Mouse (Mus musculus) neural tube, embryonic 12.5 days (tissue): ENCODE results near the gene Mapk8. TPM values are rescaled to one million over a fixed set of nuclear protein-coding genes. Genes with fewer than 3 reads are reported as not detected.

ENCODE experiments used
- ATAC-seq: fragments of 200-750 bp; cut with Nextera tagmentation; 2 replicates; pipeline ENCODE4 v1.8.0; 2017; ENCODE audit warnings: low read depth, mild to moderate bottlenecking, moderate TSS enrichment, moderate library complexity; ENCODE audit not compliant: low FRiP score
- H3K27ac ChIP-seq: fragments of 300-500 bp; sonication (generic); 2 replicates; pipeline ENCODE4 v1.5.1; 2016
- H3K27me3 ChIP-seq: fragments of 300-500 bp; sonication (generic); replicated peaks from 2 replicates; pipeline ENCODE4 v1.6.1; 2016; ENCODE audit warnings: mild to moderate bottlenecking
- H3K36me3 ChIP-seq: fragments of 300-500 bp; sonication (generic); 2 replicates; pipeline ENCODE4 v1.6.1; 2016; ENCODE audit warnings: mild to moderate bottlenecking
- H3K4me1 ChIP-seq: fragments of 300-500 bp; sonication (generic); 2 replicates; pipeline ENCODE4 v1.6.1; 2016
- H3K4me2 ChIP-seq: fragments of 300-500 bp; sonication (generic); replicated peaks from 2 replicates; pipeline ENCODE4 v1.6.1; 2016; ENCODE audit warnings: mild to moderate bottlenecking
- H3K4me3 ChIP-seq: fragments of 300-500 bp; sonication (generic); 2 replicates; pipeline ENCODE4 v1.5.1; 2016
- H3K9ac ChIP-seq: fragments of 300-500 bp; sonication (generic); 2 replicates; pipeline ENCODE4 v1.6.1; 2016; ENCODE audit warnings: mild to moderate bottlenecking
- H3K9me3 ChIP-seq: fragments of 300-500 bp; sonication (generic); 2 replicates; pipeline ENCODE4 v1.6.1; 2016; ENCODE audit warnings: mild to moderate bottlenecking
- WGBS: fragments of 180-500 bp; shearing (Covaris S2); methylation state at CpG from one replicate; pipeline ENCODE4 v1.1.7; 2016; 5-methylcytosine and 5-hydroxymethylcytosine counted together
- polyA plus RNA-seq: library from polyadenylated mRNA; unstranded; fragments of >200 nt; fragmentation: Nextera tagmentation; extraction: Ambion mirVana; gene quantifications from 2 replicates; pipeline ENCODE4 v1.2.1, GENCODE M21; 2016

The Mapk8 gene
- polyA plus RNA-seq, 1 experiment from 2014 or later: 32.7 TPM

- Histone ChIP-seq H3K4me3 (no peak overlapping the region), H3K9me3 (no peaks in the 10 kb centered on the region), H3K36me3 (no peaks in the 10 kb centered on the region), H3K4me2 (no peak overlapping the region), H3K27me3 (no peaks in the 10 kb centered on the region), H3K27ac (no peak overlapping the region), H3K9ac (no peak overlapping the region), H3K4me1 (peaks cover 9% of the 10 kb centered on the region)
- WGBS: 90% methylated on average over 8 of the region's 8 CpGs
- no peak for ATAC-seq
These were observed 88.1 kb downstream of the Mapk8 start for GRCm38 (mm10) chr14:33358891-33359290.

DNA sequence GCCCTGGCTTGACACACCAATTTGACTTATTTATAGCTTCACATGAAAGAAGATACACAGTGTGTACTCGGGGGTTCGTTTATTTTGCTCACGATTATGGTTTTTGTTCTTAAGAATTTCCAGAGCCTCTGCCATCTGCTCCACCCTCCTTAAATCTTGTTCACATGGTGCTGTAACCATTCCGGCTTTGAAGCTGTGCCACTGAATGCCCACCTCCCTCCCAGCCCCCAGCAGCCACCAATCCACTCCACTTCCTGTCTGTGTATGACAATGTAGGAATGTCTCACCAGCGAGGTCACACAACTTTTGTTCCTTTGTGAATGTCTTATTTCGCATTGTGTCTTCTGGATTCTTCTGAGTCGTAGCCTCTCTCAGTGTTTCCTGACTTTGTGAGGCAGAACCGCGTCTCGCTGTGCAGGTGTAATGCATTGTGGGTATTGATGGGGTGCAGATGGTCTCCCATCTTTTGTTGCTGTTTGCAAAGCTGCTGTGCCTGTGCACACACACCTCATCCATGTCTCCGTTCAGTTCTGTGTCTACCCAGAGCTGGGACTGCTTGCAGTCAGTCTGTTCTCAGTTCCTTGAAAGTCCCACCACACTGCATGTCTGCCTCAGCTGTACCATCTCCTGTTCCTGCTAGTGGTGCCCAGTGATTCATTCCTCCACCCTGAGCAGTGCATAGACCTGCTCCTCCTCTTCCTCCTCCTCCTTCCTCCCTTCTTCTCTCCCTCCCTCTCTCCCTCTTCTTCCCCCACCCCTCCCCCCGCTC, 89.2 kb downstream of the Mapk8 start:
- 70% methylated on average over 12 of the region's 12 CpGs for WGBS
- Histone ChIP-seq H3K4me2 (no peak overlapping the region), H3K9me3 (no peaks in the 10 kb centered on the region), H3K36me3 (no peaks in the 10 kb centered on the region), H3K4me3 (no peak overlapping the region), H3K27ac (no peak overlapping the region), H3K4me1 (peaks cover 6% of the 10 kb centered on the region), H3K27me3 (peaks cover 1% of the 10 kb centered on the region; the same call in 1 of the 2 replicates), H3K9ac (no peak overlapping the region)
- ATAC-seq: no peak

- no peaks in the 10 kb centered on the region for H3K9me3 ChIP-seq
- no peak for ATAC-seq
- no peak overlapping the region for H3K27ac ChIP-seq
- H3K4me2 ChIP-seq: no peak overlapping the region
- H3K36me3 ChIP-seq: no peaks in the 10 kb centered on the region
- H3K27me3 ChIP-seq: peaks cover 26% of the 10 kb centered on the region
- no peak overlapping the region for H3K4me3 ChIP-seq
- peaks cover 7% of the 10 kb centered on the region for H3K4me1 ChIP-seq
- H3K9ac ChIP-seq: no peak overlapping the region
- 91% methylated on average over 5 of the region's 5 CpGs for WGBS
These were observed 91.7 kb downstream of the Mapk8 start for GRCm38 (mm10) chr14:33355276-33355675.

DNA sequence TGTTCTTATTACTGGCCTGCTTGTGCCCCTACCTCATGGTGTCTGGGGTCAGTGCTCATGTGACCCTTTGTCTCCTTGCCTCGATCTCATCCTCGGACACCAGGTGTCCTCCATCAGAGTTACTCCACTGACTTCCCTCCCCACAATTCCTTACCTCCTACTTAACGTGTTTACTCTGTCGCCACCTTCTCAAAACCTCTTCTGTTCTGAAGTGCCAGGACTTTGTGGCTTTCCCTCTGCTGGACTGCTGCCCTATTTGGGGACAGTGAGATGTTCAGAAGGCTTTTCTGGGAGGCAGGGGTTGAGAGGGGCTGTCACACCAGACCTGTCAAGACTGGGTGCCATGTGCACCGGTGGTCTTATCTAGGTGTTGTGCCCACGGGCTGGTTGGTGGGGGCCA, 94.1 kb downstream of the Mapk8 start:
- Histone ChIP-seq H3K9ac (no peak overlapping the region), H3K4me2 (no peak overlapping the region), H3K27ac (no peak overlapping the region), H3K36me3 (no peaks in the 10 kb centered on the region), H3K4me3 (no peak overlapping the region), H3K27me3 (peaks cover 41% of the 10 kb centered on the region), H3K4me1 (peaks cover 7% of the 10 kb centered on the region), H3K9me3 (no peaks in the 10 kb centered on the region)
- no peak for ATAC-seq
- WGBS: 83% methylated on average over 6 of the region's 6 CpGs

DNA sequence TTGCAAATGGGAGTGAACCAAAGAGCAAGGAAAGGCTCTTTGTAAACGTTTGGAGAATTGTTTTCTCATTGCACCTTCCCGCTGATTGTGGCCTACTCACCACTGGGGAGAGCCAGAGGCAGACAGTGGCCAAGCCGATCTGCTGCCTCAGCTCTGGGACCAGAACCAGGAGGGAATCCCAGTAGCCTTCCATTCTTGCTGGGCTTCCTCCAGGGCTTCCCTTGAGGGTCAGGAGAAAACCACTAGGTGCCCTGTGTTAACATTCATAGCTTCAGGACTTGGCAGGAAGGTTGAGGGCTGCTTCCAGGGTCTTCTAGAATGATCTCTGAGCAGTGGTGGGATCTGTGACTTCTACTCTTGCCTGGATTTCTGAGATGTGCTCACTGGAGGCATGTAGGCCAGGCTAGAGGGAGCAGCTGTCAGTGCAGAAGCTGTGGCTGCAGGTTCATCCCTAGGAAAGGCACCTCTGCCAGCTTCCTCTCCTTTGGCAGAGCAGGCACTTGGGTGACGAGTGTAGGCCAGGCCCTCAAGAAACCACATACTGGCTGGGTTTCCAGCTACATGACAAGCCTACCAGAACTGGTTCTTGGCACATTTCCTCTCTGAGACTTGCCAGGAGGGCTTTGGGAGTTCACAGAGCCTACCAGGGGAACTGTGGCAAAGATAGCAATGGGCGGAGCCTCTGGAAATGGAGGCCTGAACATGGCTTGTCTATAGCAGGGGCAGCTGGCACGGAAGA, 94.8 kb downstream of the Mapk8 start:
- WGBS: 77% methylated on average over 6 of the region's 6 CpGs
- no peak overlapping the region for H3K27ac ChIP-seq
- H3K4me3 ChIP-seq: no peak overlapping the region
- H3K4me2 ChIP-seq: no peak overlapping the region
- H3K4me1 ChIP-seq: peaks cover 7% of the 10 kb centered on the region
- peaks cover 41% of the 10 kb centered on the region for H3K27me3 ChIP-seq
- no peak overlapping the region for H3K9ac ChIP-seq
- no peak for ATAC-seq
- no peaks in the 10 kb centered on the region for H3K36me3 ChIP-seq
- H3K9me3 ChIP-seq: no peaks in the 10 kb centered on the region

GRCm38 (mm10) chr14:33351019-33351418, 95.9 kb downstream of the Mapk8 start:
- WGBS: 1% methylated on average over 41 of the region's 42 CpGs
- peak overlapping the region; percentile 84 for H3K4me2 ChIP-seq
- H3K36me3 ChIP-seq: no peaks in the 10 kb centered on the region
- H3K9me3 ChIP-seq: no peaks in the 10 kb centered on the region
- H3K4me1 ChIP-seq: peaks cover 7% of the 10 kb centered on the region
- ATAC-seq: no peak
- no peak overlapping the region for H3K27ac ChIP-seq
- H3K9ac ChIP-seq: peak overlapping the region; percentile 56; the same call in 1 of the 2 replicates
- H3K4me3 ChIP-seq: peak overlapping the region; percentile 36
- peaks cover 41% of the 10 kb centered on the region for H3K27me3 ChIP-seq

- 68% methylated on average over 1 of the region's 1 CpGs for WGBS
- Histone ChIP-seq H3K4me2 (no peak overlapping the region), H3K27ac (no peak overlapping the region), H3K4me3 (no peak overlapping the region), H3K4me1 (peaks cover 7% of the 10 kb centered on the region), H3K27me3 (peaks cover 41% of the 10 kb centered on the region), H3K9me3 (no peaks in the 10 kb centered on the region), H3K9ac (no peak overlapping the region), H3K36me3 (no peaks in the 10 kb centered on the region)
- ATAC-seq: no peak
These were observed 98.8 kb downstream of the Mapk8 start for GRCm38 (mm10) chr14:33348146-33348545.

DNA sequence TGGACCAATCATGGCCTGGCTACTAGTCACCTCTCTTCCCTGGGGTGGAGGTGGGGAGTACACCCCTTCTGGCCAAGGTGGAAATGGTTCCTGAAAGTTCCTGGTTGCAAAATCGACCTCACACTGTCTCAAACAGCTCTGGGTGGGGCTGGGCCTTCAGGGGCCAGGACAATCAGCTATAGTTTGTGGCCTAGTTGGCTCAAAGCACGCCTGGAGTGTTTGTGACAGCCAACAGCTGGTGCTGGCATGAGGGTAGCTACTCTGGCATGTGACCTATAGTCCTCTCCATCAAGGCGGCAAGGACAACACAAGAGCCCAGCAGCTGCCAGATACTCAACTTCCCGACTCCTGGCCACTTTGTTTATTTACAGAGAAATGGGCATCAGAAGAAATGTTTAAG, 99.2 kb downstream of the Mapk8 start:
- H3K9ac ChIP-seq: no peak overlapping the region
- no peak for ATAC-seq
- H3K4me1 ChIP-seq: peaks cover 7% of the 10 kb centered on the region
- H3K36me3 ChIP-seq: no peaks in the 10 kb centered on the region
- no peak overlapping the region for H3K27ac ChIP-seq
- no peaks in the 10 kb centered on the region for H3K9me3 ChIP-seq
- no peak overlapping the region for H3K4me3 ChIP-seq
- H3K27me3 ChIP-seq: peaks cover 40% of the 10 kb centered on the region
- no peak overlapping the region for H3K4me2 ChIP-seq
- 57% methylated on average over 4 of the region's 4 CpGs for WGBS

DNA sequence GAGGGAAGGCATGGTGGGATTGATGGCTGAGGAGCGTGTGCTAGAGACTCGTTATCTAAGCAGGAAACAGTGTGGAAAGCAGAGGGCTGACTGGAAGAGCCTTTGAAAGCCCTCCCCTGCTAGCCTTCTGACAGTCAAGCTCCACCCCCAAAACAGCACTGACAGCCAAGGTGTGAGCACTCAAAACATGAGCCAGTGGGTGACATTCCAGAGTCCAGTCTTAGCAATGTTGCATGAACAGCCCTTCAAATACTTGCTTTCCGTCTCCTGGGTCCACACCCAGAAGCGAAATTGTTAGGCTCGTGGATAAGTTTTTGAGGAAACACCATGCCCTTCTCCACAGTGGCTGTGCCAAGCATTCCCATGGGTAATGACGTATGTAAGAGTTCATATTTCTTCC, 100.4 kb downstream of the Mapk8 start:
- Histone ChIP-seq H3K9ac (no peak overlapping the region), H3K4me2 (no peak overlapping the region), H3K4me3 (no peak overlapping the region), H3K27me3 (peaks cover 28% of the 10 kb centered on the region), H3K36me3 (no peaks in the 10 kb centered on the region), H3K4me1 (peaks cover 7% of the 10 kb centered on the region), H3K9me3 (no peaks in the 10 kb centered on the region), H3K27ac (no peak overlapping the region)
- WGBS: 82% methylated on average over 6 of the region's 6 CpGs
- ATAC-seq: no peak

DNA sequence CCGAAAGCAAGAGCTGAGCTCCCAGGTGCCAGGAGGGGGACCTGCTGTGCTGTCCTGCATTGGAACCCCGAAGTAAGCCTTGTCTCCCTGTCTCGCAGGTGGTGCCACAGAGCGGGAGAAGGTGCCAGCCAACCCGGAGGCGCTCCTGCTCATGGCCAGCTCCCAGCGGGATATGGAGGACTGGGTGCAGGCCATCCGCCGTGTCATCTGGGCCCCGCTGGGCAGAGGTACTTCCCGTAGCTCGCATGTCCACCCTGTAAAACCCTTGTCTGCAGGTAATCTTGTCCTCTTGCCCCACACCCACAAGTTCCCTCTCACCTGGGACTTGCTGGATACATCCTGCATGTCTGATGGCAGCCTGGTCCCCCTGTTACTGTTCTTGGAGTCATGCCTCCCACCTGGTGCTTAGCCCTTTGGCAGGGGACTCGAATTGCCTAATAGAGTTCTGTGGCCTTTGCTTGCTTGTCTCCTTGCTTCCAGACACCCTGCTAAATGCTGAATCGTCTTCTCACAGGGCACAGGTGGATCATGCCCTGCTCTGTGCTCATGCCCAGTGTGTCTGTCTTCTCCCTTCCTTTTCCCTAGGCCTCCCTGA, 103.7 kb downstream of the Mapk8 start:
- Histone ChIP-seq H3K27ac (no peak overlapping the region), H3K4me1 (no peaks in the 10 kb centered on the region; the same call in 1 of the 2 replicates), H3K9me3 (no peaks in the 10 kb centered on the region), H3K36me3 (no peaks in the 10 kb centered on the region), H3K27me3 (no peaks in the 10 kb centered on the region), H3K4me2 (no peak overlapping the region), H3K4me3 (no peak overlapping the region), H3K9ac (no peak overlapping the region)
- 87% methylated on average over 14 of the region's 14 CpGs for WGBS
- no peak for ATAC-seq

- 74% methylated on average over 5 of the region's 5 CpGs for WGBS
- no peak overlapping the region for H3K4me3 ChIP-seq
- peaks cover 5% of the 10 kb centered on the region for H3K4me1 ChIP-seq
- H3K9ac ChIP-seq: no peak overlapping the region
- ATAC-seq: no peak
- no peaks in the 10 kb centered on the region for H3K36me3 ChIP-seq
- no peak overlapping the region for H3K4me2 ChIP-seq
- no peak overlapping the region for H3K27ac ChIP-seq
- H3K27me3 ChIP-seq: no peaks in the 10 kb centered on the region
- no peaks in the 10 kb centered on the region for H3K9me3 ChIP-seq
These were observed 108.3 kb downstream of the Mapk8 start for GRCm38 (mm10) chr14:33338684-33339083.

GRCm38 (mm10) chr14:33335733-33336132, 111.2 kb downstream of the Mapk8 start:
- ATAC-seq: no peak
- H3K4me3 ChIP-seq: no peak overlapping the region
- no peak overlapping the region for H3K27ac ChIP-seq
- no peaks in the 10 kb centered on the region for H3K9me3 ChIP-seq
- WGBS: 73% methylated on average over 6 of the region's 6 CpGs
- H3K9ac ChIP-seq: no peak overlapping the region
- H3K4me2 ChIP-seq: no peak overlapping the region
- H3K36me3 ChIP-seq: no peaks in the 10 kb centered on the region
- peaks cover 5% of the 10 kb centered on the region; the same call in 1 of the 2 replicates for H3K4me1 ChIP-seq
- no peaks in the 10 kb centered on the region for H3K27me3 ChIP-seq
